Mouse (Mus musculus) myocyte (in vitro differentiated cells): ENCODE measurements around the gene Cdkn2a. TPM values are rescaled to one million over a fixed set of nuclear protein-coding genes. Genes with fewer than 3 reads are reported as not detected.

Experiments
- H3K27me3 ChIP-seq: one replicate; pipeline ENCODE4 v1.6.1; 2011; ENCODE audit not compliant: control insufficient read depth, insufficient read depth, insufficient read length
- H3K36me3 ChIP-seq: one replicate; pipeline ENCODE4 v1.6.1; 2011; ENCODE audit not compliant: control insufficient read depth, insufficient read depth
- H3K4me2 ChIP-seq: one replicate; pipeline ENCODE4 v1.6.1; 2011; ENCODE audit warnings: low read depth, control low read depth
- H3K4me3 ChIP-seq: one replicate; pipeline ENCODE4 v1.5.1; 2011; ENCODE audit warnings: mild to moderate bottlenecking, control low read depth, moderate library complexity
- H3K79me2 ChIP-seq: one replicate; pipeline ENCODE4 v1.6.1; 2011; ENCODE audit not compliant: control insufficient read depth, insufficient read depth
- H3ac ChIP-seq: one replicate; pipeline ENCODE4 v1.6.1; 2011; ENCODE audit not compliant: control insufficient read depth, insufficient read length
- CEBPB ChIP-seq: IDR thresholded peaks from 2 replicates; pipeline ENCODE4 v1.6.1; 2011; ENCODE audit warnings: mild to moderate bottlenecking, moderate library complexity; ENCODE audit not compliant: poor library complexity, insufficient read depth, severe bottlenecking
- E2F4 ChIP-seq: IDR thresholded peaks from one replicate; pipeline ENCODE4 v1.6.1; 2011; ENCODE audit warnings: mild to moderate bottlenecking, control low read depth, moderate library complexity; ENCODE audit not compliant: insufficient read depth
- MAX ChIP-seq: IDR thresholded peaks from one replicate; pipeline ENCODE4 v1.6.1; 2011; ENCODE audit warnings: low read depth, mild to moderate bottlenecking, control low read depth
- MYOD1 ChIP-seq, 3 experiments: IDR thresholded peaks; one replicate each; pipeline ENCODE4 v1.6.1; 2011; ENCODE audit warnings: control low read depth in 2 of 3, low read depth in 2 of 3, mild to moderate bottlenecking in 2 of 3, moderate library complexity in 1 of 3; ENCODE audit not compliant: insufficient read length in 2 of 3, control insufficient read depth in 1 of 3
- MYOG ChIP-seq, 3 experiments: IDR thresholded peaks; one replicate each; pipeline ENCODE4 v1.6.1; 2011; ENCODE audit warnings: control low read depth in 2 of 3, low read depth in 2 of 3, mild to moderate bottlenecking in 2 of 3; ENCODE audit not compliant: insufficient read length in 2 of 3, control insufficient read depth in 1 of 3, insufficient read depth in 1 of 3
- POLR2A ChIP-seq: IDR thresholded peaks from one replicate; pipeline ENCODE4 v1.6.1; 2011; ENCODE audit warnings: low read depth, mild to moderate bottlenecking, control low read depth, moderate library complexity; ENCODE audit not compliant: insufficient read length
- POLR2AphosphoS2 ChIP-seq: IDR thresholded peaks from one replicate; pipeline ENCODE4 v1.6.1; 2011; ENCODE audit warnings: low read depth, control low read depth; ENCODE audit not compliant: insufficient read length
- REST ChIP-seq: IDR thresholded peaks from one replicate; pipeline ENCODE4 v1.6.1; 2011; ENCODE audit warnings: mild to moderate bottlenecking, control low read depth, moderate library complexity; ENCODE audit not compliant: insufficient read depth, insufficient read length
- SRF ChIP-seq: IDR thresholded peaks from one replicate; pipeline ENCODE4 v1.6.1; 2011; ENCODE audit warnings: low read depth; ENCODE audit not compliant: control insufficient read depth, insufficient read length
- TCF12 ChIP-seq: IDR thresholded peaks from one replicate; pipeline ENCODE4 v1.6.1; 2011; ENCODE audit warnings: mild to moderate bottlenecking, control low read depth; ENCODE audit not compliant: poor library complexity, insufficient read depth, severe bottlenecking
- TCF3 ChIP-seq: IDR thresholded peaks from one replicate; pipeline ENCODE4 v1.6.1; 2011; ENCODE audit warnings: low read depth, control low read depth; ENCODE audit not compliant: insufficient read length
- USF1 ChIP-seq: IDR thresholded peaks from one replicate; pipeline ENCODE4 v1.6.1; 2011; ENCODE audit warnings: low read depth, mild to moderate bottlenecking, control low read depth, moderate library complexity
- polyA plus RNA-seq: library from polyadenylated mRNA; unstranded; fragments of >200 nt; fragmentation: generic; extraction: Trizol; gene quantifications from one replicate; pipeline ENCODE4 v1.2.1, GENCODE M21; 2012; ENCODE audit warnings: missing spikeins

Cdkn2a gene
- polyA plus RNA-seq, 1 experiment, result not detected

GRCm38 (mm10) chr4:89286566-89286965 lies 7.9 kb downstream of the Cdkn2a start:
- no peaks in the 10 kb centered on the region for H3K27me3 ChIP-seq

GRCm38 (mm10) chr4:89285688-89286087 lies 8.8 kb downstream of the Cdkn2a start:
- Histone ChIP-seq H3K36me3 (no peaks in the 10 kb centered on the region), H3K4me2 (no peak overlapping the region), H3K79me2 (no peaks in the 10 kb centered on the region), H3ac (no peak overlapping the region), H3K27me3 (no peaks in the 10 kb centered on the region), H3K4me3 (no peak overlapping the region)
- TF ChIP-seq TCF12 (no peak), MYOD1 (IDR thresholded peaks at IDR 0.05; ENCODE audit: control insufficient read depth in 1 of 3, insufficient read length in 2 of 3, low read depth in 2 of 3) (no peak), TCF3 (no peak), SRF (no peak), USF1 (no peak), E2F4 (no peak), REST (no peak), POLR2A (no peak)

More at GRCm38 (mm10) chr4:89286566-89286965, 7.9 kb downstream of the Cdkn2a start:
- H3K79me2 ChIP-seq, result no peaks in the 10 kb centered on the region
- H3K4me2 ChIP-seq, result no peak overlapping the region
- TF ChIP-seq REST, result no peak
- H3K36me3 ChIP-seq, result no peaks in the 10 kb centered on the region
- H3K4me3 ChIP-seq, result no peak overlapping the region
- H3ac ChIP-seq, result no peak overlapping the region

GRCm38 (mm10) chr4:89282661-89283060 lies 11.8 kb downstream of the Cdkn2a start:
- no peak for TF ChIP-seq SRF
- TF ChIP-seq TCF3, result no peak
- TF ChIP-seq POLR2AphosphoS2, result no peak
- no peak for TF ChIP-seq MAX
- TF ChIP-seq E2F4, result no peak
- TF ChIP-seq POLR2A, result no peak
- no peak for TF ChIP-seq MYOD1 (IDR thresholded peaks at IDR 0.05; ENCODE audit: control insufficient read depth in 1 of 3, insufficient read length in 2 of 3, low read depth in 2 of 3)
- no peak for TF ChIP-seq CEBPB
- no peak for TF ChIP-seq REST
- no peaks in the 10 kb centered on the region for H3K27me3 ChIP-seq
- H3ac ChIP-seq, result no peak overlapping the region

GRCm38 (mm10) chr4:89282036-89282566 lies 12.4 kb downstream of the Cdkn2a start:
- H3ac ChIP-seq, result no peak overlapping the region
- H3K36me3 ChIP-seq, result no peaks in the 10 kb centered on the region
- no peak for TF ChIP-seq POLR2A
- no peak for TF ChIP-seq REST
- TF ChIP-seq E2F4, result no peak
- no peak for TF ChIP-seq MAX
- TF ChIP-seq SRF, result no peak
- no peak for TF ChIP-seq POLR2AphosphoS2
- no peak for TF ChIP-seq TCF12
- no peak for TF ChIP-seq USF1
- TF ChIP-seq MYOG (IDR thresholded peaks at IDR 0.05; ENCODE audit: control insufficient read depth in 1 of 3, insufficient read depth in 1 of 3, insufficient read length in 2 of 3, low read depth in 2 of 3), result no peak
- no peak for TF ChIP-seq CEBPB
- TF ChIP-seq TCF3, result no peak
- H3K4me2 ChIP-seq, result no peak overlapping the region
- no peak overlapping the region for H3K4me3 ChIP-seq
- H3K27me3 ChIP-seq, result no peaks in the 10 kb centered on the region
- H3K79me2 ChIP-seq, result no peaks in the 10 kb centered on the region

More at GRCm38 (mm10) chr4:89282661-89283060, 11.8 kb downstream of the Cdkn2a start:
- H3K4me2 ChIP-seq, result no peak overlapping the region
- H3K79me2 ChIP-seq, result no peaks in the 10 kb centered on the region
- H3K36me3 ChIP-seq, result no peaks in the 10 kb centered on the region
- no peak overlapping the region for H3K4me3 ChIP-seq

GRCm38 (mm10) chr4:89281236-89281635 lies 13.2 kb downstream of the Cdkn2a start:
- H3K36me3 ChIP-seq, result no peaks in the 10 kb centered on the region
- TF ChIP-seq CEBPB, result no peak
- no peak for TF ChIP-seq SRF
- TF ChIP-seq MYOD1 (IDR thresholded peaks at IDR 0.05; ENCODE audit: control insufficient read depth in 1 of 3, insufficient read length in 2 of 3, low read depth in 2 of 3), result no peak
- TF ChIP-seq MAX, result no peak
- TF ChIP-seq POLR2A, result no peak
- TF ChIP-seq TCF12, result no peak
- no peaks in the 10 kb centered on the region for H3K79me2 ChIP-seq
- no peaks in the 10 kb centered on the region for H3K27me3 ChIP-seq
- no peak overlapping the region for H3ac ChIP-seq
- H3K4me2 ChIP-seq, result no peak overlapping the region
- no peak overlapping the region for H3K4me3 ChIP-seq
